Comparison of ENCODE assay signal across 19 mouse cellular contexts in the genomic region with DNA sequence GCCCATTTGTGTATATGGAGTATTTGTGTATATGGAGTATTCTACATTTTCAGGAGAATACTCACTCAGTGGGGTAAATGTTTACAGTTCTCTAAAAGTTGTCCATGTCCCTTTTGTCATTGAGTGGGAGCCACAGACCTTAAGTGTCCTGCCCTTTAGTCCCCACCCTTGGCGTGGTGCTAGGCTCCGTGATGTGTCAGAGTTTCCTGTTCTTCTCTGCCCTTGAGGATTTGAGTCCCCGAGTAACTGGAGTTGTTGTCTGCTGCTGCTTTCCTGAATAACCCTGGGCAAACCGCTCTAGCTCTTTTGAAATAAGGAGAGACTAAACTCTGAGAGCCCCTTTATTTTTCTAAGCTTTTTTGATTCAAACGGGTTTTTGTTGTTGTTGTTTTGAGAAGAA. TPM values are rescaled to one million over a fixed set of nuclear protein-coding genes. Genes with fewer than 3 reads are reported as not detected.
DNase-seq lines count a peak whose midpoint lies in the region; ATAC-seq and TF ChIP-seq lines count a peak whose summit lies in the region.
"Had no signal": no experiment of that assay in that cellular context is flagged by ENCODE, and none has a peak within 500 bp of the region (broad histone marks: within the 10 kb centered on the region; RNA-seq: fewer than 3 reads in every experiment).

No protein-coding gene starts in this region.

- peak; percentile 39 to 53 for DNase-seq in heart, adult 2 months
- DNase-seq in adrenal gland, postnatal 14 days = peak; percentile 56
- no peak for DNase-seq in ovary, adult 18-20 months (ENCODE audit: low spot score)
- no peak for DNase-seq in MN1 (ENCODE audit: low spot score)
- DNase-seq: cerebellum, adult 9-11 months; kidney, adult 9 months; kidney, postnatal 4 days; layer of hippocampus, postnatal 36 days; right cerebral cortex, postnatal 25 days had no signal

- TF ChIP-seq POLR2A in heart, adult 2 months (IDR thresholded peaks at IDR 0.05; ENCODE audit: insufficient read depth, low read depth, low read length) = no peak

- no peak overlapping the region for H3K4me3 ChIP-seq in heart, adult 2 months
- no peak overlapping the region for H3K4me3 ChIP-seq in heart, embryonic 11.5 days (ENCODE audit: low read depth, low read length)
- no peak overlapping the region for H3K4me3 ChIP-seq in heart, embryonic 15.5 days
- no peak overlapping the region for H3K4me3 ChIP-seq in liver, embryonic 16.5 days (ENCODE audit: low read depth, low read length)
- H3K4me3 ChIP-seq: hindbrain, embryonic 10.5 days; limb, embryonic 10.5 days had no signal

- no peak for TF ChIP-seq EP300 in heart, adult 2 months (IDR thresholded peaks at IDR 0.05; ENCODE audit: insufficient read depth, low read depth, low read length)

- no peaks in the 10 kb centered on the region for H3K9me3 ChIP-seq in heart, embryonic 11.5 days (replicated peaks; ENCODE audit: control insufficient read depth, low read length)
- H3K9me3 ChIP-seq in heart, embryonic 15.5 days (replicated peaks) = no peaks in the 10 kb centered on the region
- H3K9me3 ChIP-seq in liver, embryonic 16.5 days (replicated peaks; ENCODE audit: control insufficient read depth, low read length) = no peaks in the 10 kb centered on the region
- H3K9me3 ChIP-seq: hindbrain, embryonic 10.5 days; limb, embryonic 10.5 days had no signal

- H3K27me3 ChIP-seq in heart, adult 2 months (ENCODE audit: control insufficient read depth, insufficient read depth, low read length) = no peaks in the 10 kb centered on the region
- no peaks in the 10 kb centered on the region for H3K27me3 ChIP-seq in heart, embryonic 11.5 days (ENCODE audit: control insufficient read depth, insufficient read depth, low read length)
- H3K27me3 ChIP-seq in heart, embryonic 15.5 days = no peaks in the 10 kb centered on the region
- H3K27me3 ChIP-seq in liver, embryonic 16.5 days (ENCODE audit: control insufficient read depth, insufficient read depth, low read depth, low read length) = no peaks in the 10 kb centered on the region

- peaks cover 18% of the 10 kb centered on the region for H3K36me3 ChIP-seq in heart, adult 2 months (ENCODE audit: control insufficient read depth, insufficient read depth, low read length)
- H3K36me3 ChIP-seq in heart, embryonic 11.5 days (ENCODE audit: control insufficient read depth, insufficient read depth, low read length) = peaks cover 11% of the 10 kb centered on the region
- H3K36me3 ChIP-seq in heart, embryonic 15.5 days = peaks cover 19% of the 10 kb centered on the region
- H3K36me3 ChIP-seq in liver, embryonic 16.5 days (ENCODE audit: control insufficient read depth, insufficient read depth) = peaks cover 40% of the 10 kb centered on the region

- H3K27ac ChIP-seq in heart, adult 2 months = peak overlapping the region; percentile 68
- no peak overlapping the region for H3K27ac ChIP-seq in heart, embryonic 11.5 days (ENCODE audit: low read depth, low read length)
- H3K27ac ChIP-seq in heart, embryonic 15.5 days = peak overlapping the region; percentile 16; the same call in 1 of the 2 replicates
- H3K27ac ChIP-seq in liver, embryonic 16.5 days (ENCODE audit: low read length) = 0 out of 2 replicates have a peak overlapping the region, but pooled peaks have one; percentile 12
- H3K27ac ChIP-seq: hindbrain, embryonic 10.5 days; limb, embryonic 10.5 days had no signal

- H3K4me2 ChIP-seq in heart, embryonic 11.5 days = no peak overlapping the region
- H3K4me2 ChIP-seq in heart, embryonic 15.5 days = no peak overlapping the region
- peak overlapping the region; percentile 37; the same call in 1 of the 2 replicates for H3K4me2 ChIP-seq in liver, embryonic 16.5 days (ENCODE audit: low read depth, low read length)

- 17% methylated on average over 5 of the region's 5 CpGs for WGBS in heart, adult 2 months
- WGBS in heart, embryonic 11.5 days (ENCODE audit: insufficient replicate concordance) = 59% methylated on average over 5 of the region's 5 CpGs
- WGBS in heart, embryonic 15.5 days = 57% methylated on average over 5 of the region's 5 CpGs
- 62% methylated on average over 5 of the region's 5 CpGs for WGBS in liver, embryonic 16.5 days (ENCODE audit: insufficient replicate concordance)

- no peak for TF ChIP-seq CTCF in heart, adult 2 months (IDR thresholded peaks at IDR 0.05)

- peaks cover 24% of the 10 kb centered on the region for H3K4me1 ChIP-seq in heart, adult 2 months (ENCODE audit: control insufficient read depth, insufficient read depth, low read length)
- peaks cover 49% of the 10 kb centered on the region for H3K4me1 ChIP-seq in heart, embryonic 11.5 days (ENCODE audit: control insufficient read depth, insufficient read depth, low read length)
- peaks cover 59% of the 10 kb centered on the region for H3K4me1 ChIP-seq in heart, embryonic 15.5 days (replicated peaks)
- peaks cover 46% of the 10 kb centered on the region for H3K4me1 ChIP-seq in liver, embryonic 16.5 days (ENCODE audit: control insufficient read depth, low read depth, low read length)

- intact Hi-C loops in heart, adult 2 months (cut with DNase I) = no loop called here

- peaks cover 2% of the 10 kb centered on the region; the same call in 1 of the 2 replicates for H3K79me2 ChIP-seq in heart, adult 2 months (replicated peaks; ENCODE audit: control insufficient read depth, insufficient read depth, low read length)

- ATAC-seq in heart, embryonic 11.5 days (replicated peaks; ENCODE audit: insufficient number of reproducible peaks, low FRiP score, low TSS enrichment) = no peak
- no peak for ATAC-seq in heart, embryonic 15.5 days (replicated peaks; ENCODE audit: insufficient number of reproducible peaks, insufficient read depth, low FRiP score, low read depth)
- no peak for ATAC-seq in liver, embryonic 16.5 days (ENCODE audit: low read depth)
- ATAC-seq: forebrain, embryonic 16.5 days; inflammation-experienced regulatory T-cells, adult 6 months; midbrain, embryonic 16.5 days had no signal

- peak overlapping the region; percentile 45; the same call in 1 of the 2 replicates for H3K9ac ChIP-seq in heart, adult 2 months (ENCODE audit: low read depth, low read length)
- no peak overlapping the region for H3K9ac ChIP-seq in heart, embryonic 11.5 days (ENCODE audit: low read depth, low read length)
- no peak overlapping the region for H3K9ac ChIP-seq in heart, embryonic 15.5 days
- H3K9ac ChIP-seq in liver, embryonic 16.5 days (ENCODE audit: low read depth, low read length) = 0 out of 2 replicates have a peak overlapping the region, but pooled peaks have one; percentile 30

RNA-seq across cellular contexts. Expression of a gene that starts 48.4 kb away (rescaled TPM):
- not detected for total RNA-seq in heart, adult 2 months (2021)
- polyA plus RNA-seq in heart, adult 2 months (2012; rRNA removed) = 0.53 and 0.70 TPM in 2 replicates
- polyA plus RNA-seq in heart, embryonic 11.5 days (2014; fragmentation: Nextera tagmentation; extraction: Ambion mirVana) = 2.4 and 2.7 TPM in 2 replicates
- 0.37 and 0.56 TPM in 2 replicates for total RNA-seq in adrenal gland, postnatal 14 days (2021)
- polyA plus RNA-seq in heart, embryonic 15.5 days (2015; fragmentation: Nextera tagmentation; extraction: Ambion mirVana) = 0.67 and 0.72 TPM in 2 replicates
- polyA plus RNA-seq in liver, embryonic 16.5 days (2015; fragmentation: Nextera tagmentation; extraction: Ambion mirVana) = 0.04 TPM in 2 replicates
- total RNA-seq: gastrocnemius, adult 8-10 months; megakaryocyte progenitor cell, adult 5-6 weeks had no signal

Comparison
In these comparisons a context has a peak if more than half of its experiments do, and no peak if none do; other contexts are left out.
1. H3K9ac ChIP-seq: peak in heart, adult 2 months (single experiment) and liver, embryonic 16.5 days (single experiment); none in heart, embryonic 11.5 days (single experiment) and heart, embryonic 15.5 days (single experiment).
2. DNase-seq: peak in heart, adult 2 months (2 of 2) and adrenal gland, postnatal 14 days (single experiment); none in ovary, adult 18-20 months (single experiment) and MN1 (single experiment).